Mouse (Mus musculus): ENCODE results near the gene Mr1.

GRCm38 (mm10) chr1:155093971-155094707 lies 52.5 kb downstream of the Mr1 start:
- no peak for TF ChIP-seq FLI1 (IDR thresholded peaks at IDR 0.05; ENCODE audit: low read length)
- TF ChIP-seq GATA1 (IDR thresholded peaks at IDR 0.05; ENCODE audit: borderline replicate concordance, low read length): no peak
